Mouse (Mus musculus): ENCODE measurements around the gene Pcsk5. TPM values are rescaled to one million over a fixed set of nuclear protein-coding genes. Genes with fewer than 3 reads are reported as not detected.

Pcsk5 gene
- not detected in 2 replicates for total RNA-seq (2017)

DNA sequence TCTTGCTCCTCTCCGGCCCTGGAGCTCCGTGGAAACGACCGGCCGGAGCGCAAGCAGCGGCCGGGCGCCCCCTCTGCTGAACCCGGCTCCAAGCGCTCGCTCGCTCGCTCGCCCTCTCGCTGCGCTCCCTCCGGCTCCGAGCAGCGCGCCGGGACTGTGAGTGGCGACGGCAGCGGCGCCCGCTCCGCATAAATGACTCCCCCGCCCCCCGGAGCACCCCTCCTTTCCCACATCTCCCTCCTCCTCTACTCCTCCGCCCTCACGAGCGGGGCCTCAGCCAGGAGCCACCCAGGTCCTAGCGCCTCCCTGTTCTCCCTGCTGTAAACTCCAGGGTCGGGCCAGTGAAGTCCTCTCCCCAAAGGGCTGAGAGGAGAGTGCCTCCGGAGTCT is at the start of gene Pcsk5:
TSS of gene Pcsk5 (minus strand) at position 162 of the 389 bp plus-strand sequence.
- ATAC-seq (replicated peaks; ENCODE audit: low read depth, poor library complexity, severe bottlenecking) = peak; percentile 79

- no peak for ATAC-seq (replicated peaks; ENCODE audit: low read depth, poor library complexity, severe bottlenecking)
These were observed 38.4 kb upstream of the Pcsk5 start for GRCm38 (mm10) chr19:17875804-17876203.

DNA sequence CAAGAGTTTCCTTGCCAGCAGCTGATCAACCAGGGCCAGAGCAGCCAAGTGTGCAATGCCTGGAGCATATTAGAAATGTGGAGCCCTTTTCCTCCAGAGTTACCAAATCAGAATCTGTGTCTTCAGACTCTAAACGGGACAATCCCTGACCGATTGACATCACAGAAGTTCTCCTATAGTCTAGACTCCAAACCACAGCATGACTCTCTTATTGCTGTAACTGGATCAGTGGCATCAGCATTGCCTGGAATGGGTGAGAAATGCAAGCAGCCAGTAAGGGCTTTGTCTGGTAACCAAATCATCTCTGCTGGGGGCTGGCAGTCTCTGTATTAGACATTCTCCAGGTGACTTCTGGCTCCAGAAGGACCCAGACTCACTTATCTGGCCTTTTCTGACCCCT is 37.0 kb upstream of the Pcsk5 start:
- ATAC-seq (replicated peaks; ENCODE audit: low read depth, poor library complexity, severe bottlenecking) = no peak

DNA sequence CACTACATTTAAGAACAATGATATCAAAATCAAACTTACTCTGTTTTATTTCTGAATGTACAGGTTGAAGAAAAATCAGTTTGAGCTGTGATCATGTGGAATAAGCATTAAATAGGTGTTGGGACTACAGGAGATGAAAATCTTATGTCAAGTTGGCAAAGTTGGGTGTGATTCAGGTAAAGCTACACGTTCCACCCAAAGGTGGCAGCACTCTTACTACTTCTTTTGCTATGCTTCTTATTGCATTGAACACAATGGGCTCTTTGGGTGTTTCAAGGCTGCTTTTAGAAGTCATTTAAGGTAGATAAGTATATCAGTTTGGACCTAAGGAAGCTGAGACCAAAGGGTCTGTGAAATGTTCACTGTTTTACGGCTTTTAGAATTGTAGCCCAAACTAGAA is 36.3 kb upstream of the Pcsk5 start:
- no peak for ATAC-seq (replicated peaks; ENCODE audit: low read depth, poor library complexity, severe bottlenecking)

- no peak for ATAC-seq (replicated peaks; ENCODE audit: low read depth, poor library complexity, severe bottlenecking)
These were observed 29.0 kb upstream of the Pcsk5 start for GRCm38 (mm10) chr19:17866317-17866891.

DNA sequence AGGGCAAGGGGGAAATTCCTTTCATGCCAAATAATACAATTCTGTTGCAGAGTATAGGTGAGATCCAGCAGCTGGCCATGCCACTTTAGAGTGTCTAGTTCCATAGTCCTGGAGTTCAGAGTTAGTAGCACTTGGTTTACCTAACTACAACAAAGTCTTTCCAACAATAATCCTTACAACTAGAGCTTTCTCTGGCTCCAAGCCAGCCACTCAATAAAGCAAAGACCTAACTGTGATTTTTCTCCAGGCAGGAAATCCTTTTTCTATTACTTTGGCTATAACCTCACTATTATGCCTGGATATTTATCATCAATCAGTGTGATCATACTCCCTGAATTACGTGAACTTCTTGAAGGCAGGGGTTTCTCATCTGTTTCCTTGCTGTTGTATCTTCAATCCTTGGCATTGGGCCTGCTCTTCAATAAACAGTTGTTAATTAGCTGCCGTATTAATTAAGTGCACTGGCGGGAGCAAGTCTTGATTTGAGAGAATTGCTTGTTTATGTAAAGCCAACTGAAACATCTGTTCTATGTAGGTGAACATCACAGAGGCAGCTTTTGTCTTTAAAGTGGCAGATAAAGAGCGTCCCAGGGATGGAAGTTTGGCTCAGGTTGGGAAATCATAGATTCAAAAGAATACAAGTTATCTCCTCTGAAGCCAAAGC is 23.1 kb upstream of the Pcsk5 start:
- no peak for ATAC-seq (replicated peaks; ENCODE audit: low read depth, poor library complexity, severe bottlenecking)

- ATAC-seq (replicated peaks; ENCODE audit: low read depth, poor library complexity, severe bottlenecking) = no peak
These were observed 19.3 kb upstream of the Pcsk5 start for GRCm38 (mm10) chr19:17856741-17857140.

- no peak for ATAC-seq (replicated peaks; ENCODE audit: low read depth, poor library complexity, severe bottlenecking)
These were observed 11.0 kb upstream of the Pcsk5 start for GRCm38 (mm10) chr19:17848417-17848816.

DNA sequence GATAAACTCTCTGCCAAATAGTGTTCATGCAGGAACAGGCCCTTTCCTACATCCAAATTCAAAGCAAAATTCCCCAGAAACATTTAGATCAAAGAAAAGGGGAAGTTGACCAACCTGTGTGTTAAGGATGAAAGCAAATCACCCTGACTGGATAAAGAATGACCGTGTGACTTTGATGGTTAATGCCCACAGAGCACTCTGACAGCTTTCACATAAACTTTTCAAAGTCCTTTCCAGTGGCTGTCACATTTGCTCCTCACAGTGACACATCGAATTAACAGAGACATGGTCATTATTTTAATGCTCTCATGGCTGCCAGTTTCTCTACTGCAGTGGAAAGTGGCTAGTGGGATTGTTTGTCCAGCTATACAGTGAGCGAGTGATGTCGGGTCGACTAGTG is 8.5 kb upstream of the Pcsk5 start:
- no peak for ATAC-seq (replicated peaks; ENCODE audit: low read depth, poor library complexity, severe bottlenecking)

GRCm38 (mm10) chr19:17841586-17841985 is 4.2 kb upstream of the Pcsk5 start:
- no peak for ATAC-seq (replicated peaks; ENCODE audit: low read depth, poor library complexity, severe bottlenecking)

DNA sequence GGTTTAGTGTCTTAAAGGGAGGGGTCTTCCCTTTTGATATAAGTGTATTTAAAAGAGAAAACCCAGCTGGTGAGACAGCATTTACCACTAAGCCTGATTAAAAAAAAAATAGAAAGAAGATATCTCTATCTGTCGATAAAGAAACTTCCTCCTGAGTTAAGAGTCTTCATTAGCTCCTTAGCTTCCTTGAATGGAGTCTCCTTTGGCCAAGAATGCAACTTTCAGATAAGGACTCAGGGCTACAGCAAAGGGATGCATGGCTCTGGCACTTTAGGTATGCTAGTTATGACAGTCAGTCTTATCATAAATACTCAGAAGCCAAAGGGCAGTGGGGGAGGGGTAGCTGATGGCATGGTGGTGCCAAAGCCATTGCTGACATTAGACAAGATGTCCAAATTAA is 2.4 kb upstream of the Pcsk5 start:
- no peak for ATAC-seq (replicated peaks; ENCODE audit: low read depth, poor library complexity, severe bottlenecking)

DNA sequence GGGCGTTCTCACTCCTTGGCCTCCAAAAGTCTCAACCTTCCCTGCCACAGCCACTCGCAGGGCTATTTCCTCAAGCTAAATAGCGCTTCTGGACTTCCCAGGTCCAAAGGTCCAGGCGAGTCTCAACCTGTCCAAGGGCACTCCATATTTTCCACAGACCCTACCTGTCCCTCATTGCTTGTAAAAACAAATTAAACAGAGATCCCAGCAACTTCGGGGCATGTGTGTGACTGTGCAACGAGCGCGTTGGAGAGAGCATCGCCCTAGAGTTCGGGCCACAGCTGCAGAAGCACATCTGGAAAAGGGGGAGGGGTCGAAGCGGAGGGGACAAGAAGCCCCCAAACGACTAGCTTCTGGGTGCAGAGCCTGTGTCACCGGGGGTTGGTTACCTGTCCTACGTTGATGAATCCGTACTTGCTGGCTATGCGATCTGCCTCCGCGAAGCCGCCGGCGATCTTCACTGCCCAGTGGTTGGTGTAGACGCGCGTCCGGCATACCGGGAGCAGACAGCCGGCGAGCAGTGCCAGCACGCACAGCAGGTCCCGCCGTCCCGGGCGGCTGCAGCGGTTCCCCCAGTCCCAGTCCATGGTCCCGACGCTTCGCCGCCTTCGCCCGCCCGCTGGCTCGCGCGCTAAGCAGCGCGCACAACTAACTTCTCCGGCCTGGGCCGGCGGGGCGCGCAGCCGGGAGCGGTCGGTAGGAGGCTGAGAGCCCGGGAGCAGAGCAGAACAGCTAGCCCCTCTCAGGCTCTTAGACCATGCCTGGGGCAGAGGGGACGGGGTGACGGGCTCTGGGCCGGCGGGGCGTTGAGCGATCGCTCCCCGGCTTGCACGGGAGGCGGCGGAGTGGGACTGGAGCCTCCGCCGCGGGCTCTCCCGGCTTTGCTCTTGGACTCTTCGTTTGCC is 614 bp downstream of the Pcsk5 start:
- ATAC-seq (replicated peaks; ENCODE audit: low read depth, poor library complexity, severe bottlenecking) = peak; percentile 17; the same call in 1 of the 2 replicates

DNA sequence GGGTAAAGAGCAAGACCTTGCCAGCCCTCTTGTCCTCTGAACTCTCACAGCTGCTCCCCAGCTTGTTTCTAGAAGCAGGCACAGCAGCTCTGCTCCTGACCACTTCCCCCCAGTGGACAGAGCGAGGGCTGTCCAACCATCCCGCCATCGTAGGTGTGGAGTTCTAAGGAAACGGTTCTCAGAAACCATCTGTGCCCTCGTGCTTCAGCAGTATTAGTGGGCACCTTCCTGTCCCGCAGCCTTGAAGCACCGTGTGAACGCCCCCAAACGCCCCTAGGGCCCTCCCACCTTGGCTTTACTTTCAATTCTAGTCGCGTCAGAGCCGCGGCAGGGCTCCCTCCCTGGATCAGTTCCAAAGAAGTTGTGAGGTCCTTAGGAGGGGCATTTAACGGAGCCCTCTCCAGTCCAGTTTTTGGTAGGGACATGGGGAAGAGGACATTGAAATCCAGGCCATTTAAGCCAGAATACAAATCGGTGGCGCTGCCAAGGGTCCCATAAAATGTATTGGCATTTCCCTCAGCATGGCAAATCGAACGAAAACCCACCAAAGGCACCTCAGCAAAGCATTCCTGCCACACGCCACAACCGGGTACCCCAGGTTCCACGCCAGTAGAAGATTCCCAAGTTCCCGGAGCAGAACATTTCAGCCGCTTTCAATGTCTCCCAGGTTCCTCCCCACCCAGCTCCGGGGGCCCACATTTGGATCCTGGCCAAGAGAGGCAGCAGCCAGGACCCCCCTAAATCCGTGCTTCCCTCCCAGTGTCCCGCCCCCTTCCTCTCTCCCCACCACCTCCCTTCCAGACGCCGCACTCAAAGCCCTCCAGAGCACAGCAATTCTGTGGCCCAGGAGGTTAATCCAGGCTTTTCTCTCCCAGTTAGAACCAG is 1.5 kb downstream of the Pcsk5 start:
- peak; percentile 58 for ATAC-seq (replicated peaks; ENCODE audit: low read depth, poor library complexity, severe bottlenecking)

DNA sequence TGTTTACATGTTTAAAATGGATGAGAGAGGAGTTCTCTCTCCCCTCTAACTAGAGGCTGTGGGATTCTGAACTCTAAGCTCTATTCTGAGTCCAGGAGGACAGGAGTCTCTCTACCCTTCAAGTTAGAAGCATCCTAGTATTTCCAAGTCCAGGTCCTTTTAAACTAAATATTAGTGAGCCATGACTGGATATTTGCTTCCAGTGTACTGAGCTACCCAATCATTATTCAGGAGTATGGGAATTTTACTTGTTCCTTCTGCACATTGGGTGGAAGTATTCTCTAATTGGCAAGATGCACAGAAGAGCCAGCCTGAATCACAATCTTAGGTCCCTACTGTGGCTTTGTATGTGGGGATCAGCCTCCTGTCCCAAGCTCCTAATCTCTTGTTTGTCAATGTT is 2.5 kb downstream of the Pcsk5 start:
- ATAC-seq (replicated peaks; ENCODE audit: low read depth, poor library complexity, severe bottlenecking) = no peak

DNA sequence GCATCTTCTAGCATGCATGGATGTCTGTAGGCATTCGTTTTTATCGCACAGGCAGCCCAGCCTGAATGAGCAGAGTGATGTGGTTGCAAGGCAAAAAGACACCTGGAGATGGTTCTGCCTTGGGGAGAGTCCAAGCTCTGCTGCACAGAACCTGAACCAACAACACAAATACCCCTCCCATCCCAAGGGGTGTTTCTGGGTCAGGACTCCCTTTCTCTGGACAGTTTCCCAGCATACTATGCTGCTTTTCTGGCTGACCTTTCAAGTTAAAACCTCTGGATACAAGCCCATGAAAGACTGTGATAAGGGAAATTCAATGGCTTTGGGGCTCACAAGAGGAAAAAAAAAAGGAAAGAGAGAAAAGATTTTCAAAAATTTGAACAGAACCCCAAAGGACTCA is 6.1 kb downstream of the Pcsk5 start:
- no peak for ATAC-seq (replicated peaks; ENCODE audit: low read depth, poor library complexity, severe bottlenecking)

DNA sequence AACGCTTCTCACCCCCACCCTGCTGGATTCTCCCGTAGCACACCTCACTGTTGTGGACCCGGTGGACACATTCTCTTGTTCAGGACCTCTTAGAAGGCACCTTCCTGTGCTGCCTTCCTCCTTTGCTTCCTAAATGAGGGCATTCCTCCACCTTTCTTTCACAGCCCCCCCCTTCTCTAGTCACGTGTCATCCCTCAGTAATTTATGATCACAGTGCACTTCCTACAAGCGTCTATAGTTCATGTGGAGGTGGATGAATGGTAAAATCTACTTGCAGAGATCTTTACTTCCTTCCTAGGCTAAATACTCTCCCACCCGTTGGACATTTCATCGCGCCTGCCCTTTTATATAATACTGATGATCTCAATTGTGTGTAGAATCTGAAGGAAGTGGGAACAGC is 9.0 kb downstream of the Pcsk5 start:
- ATAC-seq (replicated peaks; ENCODE audit: low read depth, poor library complexity, severe bottlenecking) = no peak

DNA sequence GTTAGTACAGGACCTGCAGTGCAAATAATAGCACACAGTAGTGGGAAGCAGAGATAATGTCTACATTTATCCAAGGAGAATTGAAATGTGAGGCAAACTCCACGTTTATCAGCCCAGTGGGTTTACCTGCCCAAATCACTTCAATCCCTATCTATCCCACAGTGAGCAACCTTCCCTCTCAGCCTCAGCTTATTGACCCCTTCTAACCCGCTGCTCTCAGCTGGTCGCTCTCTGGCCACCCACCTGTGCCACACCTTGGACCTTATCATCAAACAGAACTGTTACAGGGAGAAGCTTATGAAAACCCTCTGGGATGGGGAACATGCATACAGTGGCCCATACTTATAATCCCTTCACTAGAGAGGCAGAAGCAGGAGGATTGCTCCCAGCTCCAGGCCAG is 10.7 kb downstream of the Pcsk5 start:
- no peak for ATAC-seq (replicated peaks; ENCODE audit: low read depth, poor library complexity, severe bottlenecking)

- ATAC-seq (replicated peaks; ENCODE audit: low read depth, poor library complexity, severe bottlenecking) = no peak
These were observed 17.4 kb downstream of the Pcsk5 start for GRCm38 (mm10) chr19:17820046-17820445.

DNA sequence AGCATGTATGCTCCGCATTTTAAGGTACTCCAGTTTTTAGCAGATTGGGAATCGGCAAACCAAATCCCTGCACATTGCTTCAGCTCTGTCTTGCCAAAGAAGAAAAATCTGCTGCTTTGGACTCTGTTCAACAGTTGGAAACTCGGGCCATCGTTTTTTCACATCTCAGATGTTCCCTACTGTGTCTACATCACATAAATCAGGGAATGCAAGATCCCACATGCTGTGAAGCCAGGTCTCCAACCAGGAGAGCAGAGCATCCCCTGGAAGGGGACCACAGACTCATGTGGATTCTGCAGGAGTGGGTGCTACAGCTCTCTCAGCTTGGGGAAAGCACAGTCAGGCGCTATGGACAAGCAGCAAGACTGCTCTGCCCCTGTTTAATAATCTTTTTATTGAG is 18.4 kb downstream of the Pcsk5 start:
- no peak for ATAC-seq (replicated peaks; ENCODE audit: low read depth, poor library complexity, severe bottlenecking)

- ATAC-seq (replicated peaks; ENCODE audit: low read depth, poor library complexity, severe bottlenecking) = no peak
These were observed 22.4 kb downstream of the Pcsk5 start for GRCm38 (mm10) chr19:17815062-17815461.
